Mouse (Mus musculus): ENCODE data around the gene Inpp5k. TPM values are rescaled to one million over a fixed set of nuclear protein-coding genes. Genes with fewer than 3 reads are reported as not detected.
A peak's percentile ranks its signal among the peaks of the same experiment; 100 is the strongest.

Gene Inpp5k
- polyA plus RNA-seq, 1 experiment from 2014 or later, result 59.3 TPM

DNA sequence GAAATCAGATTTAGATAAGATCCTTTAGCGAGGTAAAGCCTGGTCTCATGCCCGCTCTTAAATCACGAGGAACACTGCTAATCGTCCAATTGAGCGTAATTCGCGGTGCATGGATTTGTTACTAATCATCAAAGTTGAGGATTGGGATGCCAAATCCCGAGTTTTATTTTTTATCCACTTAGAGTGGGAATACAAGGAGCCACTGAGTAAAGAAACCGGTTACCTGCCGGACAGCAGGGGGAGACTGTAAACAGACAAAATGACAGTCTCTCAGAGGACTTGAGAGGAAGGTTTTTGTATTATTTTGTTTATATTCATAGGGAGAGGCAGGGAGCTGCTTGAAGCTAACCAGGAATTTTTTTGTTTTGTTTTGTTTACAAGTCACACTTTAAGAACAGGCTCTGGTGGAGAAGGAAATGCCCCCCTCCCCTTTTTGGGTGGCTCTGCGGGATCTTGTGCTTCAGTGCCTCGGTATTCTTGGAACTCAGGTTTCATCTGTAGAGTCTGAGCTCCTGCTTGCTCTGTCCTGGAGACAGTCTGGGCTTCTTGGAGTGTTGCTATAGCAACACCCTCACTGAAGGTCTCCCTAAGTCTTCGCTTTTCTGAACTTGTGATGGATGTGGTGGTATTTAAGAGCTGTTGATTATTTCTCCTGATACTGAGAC, 905 bp downstream of the Inpp5k start:
- peak overlapping the region; percentile 60 for H3K9ac ChIP-seq (replicated peaks; ENCODE audit: low read depth, low read length)
- WGBS, result 10% methylated on average over 13 of the region's 13 CpGs
- no peaks in the 10 kb centered on the region for H3K27me3 ChIP-seq (replicated peaks; ENCODE audit: control insufficient read depth, insufficient read depth, low read length)
- peaks cover 18% of the 10 kb centered on the region for H3K36me3 ChIP-seq (ENCODE audit: control insufficient read depth, insufficient read depth)
- H3K4me2 ChIP-seq (ENCODE audit: low read length), result peak overlapping the region; percentile 89
- ATAC-seq, result no peak
- H3K4me3 ChIP-seq (replicated peaks; ENCODE audit: low read length), result peak overlapping the region; percentile 80
- no peaks in the 10 kb centered on the region for H3K9me3 ChIP-seq (ENCODE audit: control insufficient read depth, low read length)
- H3K4me1 ChIP-seq (replicated peaks; ENCODE audit: control insufficient read depth, insufficient read depth, low read length), result peaks cover 17% of the 10 kb centered on the region
- H3K27ac ChIP-seq (ENCODE audit: low read length), result no peak overlapping the region

DNA sequence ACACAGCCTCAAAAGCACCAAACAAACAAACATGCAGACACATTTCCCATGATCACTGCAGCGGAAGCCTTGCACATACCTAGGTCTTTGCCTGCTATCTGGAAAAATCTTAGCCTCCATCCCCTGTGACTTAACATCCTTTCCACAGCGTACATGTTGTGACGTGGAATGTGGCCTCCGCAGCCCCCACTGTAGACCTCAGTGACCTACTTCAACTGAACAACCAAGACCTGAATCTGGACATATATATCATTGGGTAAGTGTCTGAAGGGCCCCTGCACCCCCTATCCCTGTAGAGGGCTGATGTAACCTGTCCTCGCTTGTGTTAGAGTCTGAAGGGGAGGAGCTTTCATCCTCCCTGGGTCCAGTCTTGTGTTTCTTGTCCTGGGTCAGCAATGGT, 2.1 kb downstream of the Inpp5k start:
- Histone ChIP-seq H3K9ac (replicated peaks; ENCODE audit: low read depth, low read length) (no peak overlapping the region), H3K4me2 (ENCODE audit: low read length) (no peak overlapping the region), H3K4me3 (replicated peaks; ENCODE audit: low read length) (no peak overlapping the region), H3K4me1 (replicated peaks; ENCODE audit: control insufficient read depth, insufficient read depth, low read length) (peaks cover 17% of the 10 kb centered on the region), H3K9me3 (ENCODE audit: control insufficient read depth, low read length) (no peaks in the 10 kb centered on the region), H3K27ac (ENCODE audit: low read length) (no peak overlapping the region), H3K36me3 (ENCODE audit: control insufficient read depth, insufficient read depth) (peaks cover 8% of the 10 kb centered on the region; the same call in 1 of the 2 replicates), H3K27me3 (replicated peaks; ENCODE audit: control insufficient read depth, insufficient read depth, low read length) (no peaks in the 10 kb centered on the region)
- WGBS, result 93% methylated on average over 5 of the region's 5 CpGs
- ATAC-seq, result no peak

DNA sequence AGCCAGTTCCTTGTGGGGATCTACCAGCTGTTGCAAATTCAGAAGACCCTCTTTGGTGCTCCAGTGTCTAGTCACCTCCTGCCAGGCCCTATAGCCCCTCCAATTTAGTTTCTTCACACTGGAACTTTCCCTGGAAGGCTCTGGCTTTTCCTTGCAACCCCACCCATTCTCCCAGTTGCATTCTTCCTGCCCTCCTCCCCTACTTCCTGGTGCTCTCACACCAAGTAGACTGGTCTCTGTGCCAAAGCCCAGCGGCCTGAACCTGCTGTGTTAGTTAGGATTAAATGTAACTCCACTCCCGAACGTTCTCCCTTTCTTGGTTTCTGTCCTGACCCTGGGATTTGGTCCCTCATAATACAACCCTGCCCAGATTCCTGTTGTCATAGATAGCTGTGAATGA, 4.0 kb downstream of the Inpp5k start:
- Histone ChIP-seq H3K27me3 (replicated peaks; ENCODE audit: control insufficient read depth, insufficient read depth, low read length) (no peaks in the 10 kb centered on the region), H3K27ac (ENCODE audit: low read length) (no peak overlapping the region), H3K4me1 (replicated peaks; ENCODE audit: control insufficient read depth, insufficient read depth, low read length) (peaks cover 16% of the 10 kb centered on the region), H3K9me3 (ENCODE audit: control insufficient read depth, low read length) (no peaks in the 10 kb centered on the region), H3K9ac (replicated peaks; ENCODE audit: low read depth, low read length) (no peak overlapping the region), H3K36me3 (ENCODE audit: control insufficient read depth, insufficient read depth) (peaks cover 7% of the 10 kb centered on the region; the same call in 1 of the 2 replicates), H3K4me3 (replicated peaks; ENCODE audit: low read length) (no peak overlapping the region), H3K4me2 (ENCODE audit: low read length) (no peak overlapping the region)
- 92% methylated on average over 3 of the region's 3 CpGs for WGBS
- ATAC-seq, result no peak

DNA sequence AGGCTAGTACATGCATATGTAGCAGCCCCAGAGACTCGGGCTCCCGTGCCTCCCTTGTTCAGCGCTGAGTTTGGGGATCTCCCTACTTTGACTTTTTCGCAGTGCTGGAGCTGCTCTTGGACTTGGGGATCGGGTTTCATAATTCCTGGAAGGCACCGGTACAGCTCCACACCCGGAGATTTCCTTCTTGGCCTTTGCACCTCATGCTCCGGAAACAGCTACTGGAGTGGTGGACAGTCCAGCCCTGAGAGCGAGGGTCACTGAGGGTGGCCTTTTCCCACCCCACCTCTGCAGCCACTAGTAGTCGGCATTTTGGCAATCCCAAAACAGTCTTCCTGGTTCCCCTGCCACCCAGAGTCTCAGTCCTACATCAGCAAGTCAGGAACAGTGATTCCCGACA, 4.5 kb downstream of the Inpp5k start:
- Histone ChIP-seq H3K4me2 (ENCODE audit: low read length) (no peak overlapping the region), H3K4me1 (replicated peaks; ENCODE audit: control insufficient read depth, insufficient read depth, low read length) (peaks cover 12% of the 10 kb centered on the region), H3K36me3 (ENCODE audit: control insufficient read depth, insufficient read depth) (peaks cover 7% of the 10 kb centered on the region; the same call in 1 of the 2 replicates), H3K9me3 (ENCODE audit: control insufficient read depth, low read length) (no peaks in the 10 kb centered on the region), H3K9ac (replicated peaks; ENCODE audit: low read depth, low read length) (no peak overlapping the region), H3K27ac (ENCODE audit: low read length) (no peak overlapping the region), H3K27me3 (replicated peaks; ENCODE audit: control insufficient read depth, insufficient read depth, low read length) (no peaks in the 10 kb centered on the region), H3K4me3 (replicated peaks; ENCODE audit: low read length) (no peak overlapping the region)
- no peak for ATAC-seq
- WGBS, result 80% methylated on average over 11 of the region's 11 CpGs

DNA sequence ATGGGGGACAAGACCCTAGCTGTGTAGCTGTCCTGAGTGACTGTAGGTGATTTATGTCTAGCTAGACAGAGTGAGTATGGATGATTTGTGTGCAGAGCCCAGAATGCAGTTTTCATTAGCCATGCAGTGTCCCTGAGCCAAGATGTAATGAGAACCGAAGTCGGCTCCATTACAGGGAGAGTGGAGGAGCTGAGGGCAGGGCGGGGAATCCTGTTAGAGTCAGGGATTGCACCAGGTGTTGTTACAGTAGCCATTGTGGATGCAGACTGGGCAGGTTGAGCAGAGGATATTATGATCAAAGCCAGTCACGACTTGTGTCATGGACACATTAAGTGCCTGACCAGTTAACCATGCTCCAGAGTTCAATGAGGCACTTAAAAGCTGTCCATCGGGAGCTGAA, 12.5 kb downstream of the Inpp5k start:
- no peak overlapping the region for H3K4me3 ChIP-seq (replicated peaks; ENCODE audit: low read length)
- no peak overlapping the region for H3K4me2 ChIP-seq (ENCODE audit: low read length)
- no peaks in the 10 kb centered on the region for H3K27me3 ChIP-seq (replicated peaks; ENCODE audit: control insufficient read depth, insufficient read depth, low read length)
- H3K4me1 ChIP-seq (replicated peaks; ENCODE audit: control insufficient read depth, insufficient read depth, low read length), result peaks cover 13% of the 10 kb centered on the region
- no peak overlapping the region for H3K9ac ChIP-seq (replicated peaks; ENCODE audit: low read depth, low read length)
- 86% methylated on average over 5 of the region's 5 CpGs for WGBS
- no peak overlapping the region for H3K27ac ChIP-seq (ENCODE audit: low read length)
- no peaks in the 10 kb centered on the region for H3K9me3 ChIP-seq (ENCODE audit: control insufficient read depth, low read length)
- no peak for ATAC-seq
- peaks cover 3% of the 10 kb centered on the region; the same call in 1 of the 2 replicates for H3K36me3 ChIP-seq (ENCODE audit: control insufficient read depth, insufficient read depth)

DNA sequence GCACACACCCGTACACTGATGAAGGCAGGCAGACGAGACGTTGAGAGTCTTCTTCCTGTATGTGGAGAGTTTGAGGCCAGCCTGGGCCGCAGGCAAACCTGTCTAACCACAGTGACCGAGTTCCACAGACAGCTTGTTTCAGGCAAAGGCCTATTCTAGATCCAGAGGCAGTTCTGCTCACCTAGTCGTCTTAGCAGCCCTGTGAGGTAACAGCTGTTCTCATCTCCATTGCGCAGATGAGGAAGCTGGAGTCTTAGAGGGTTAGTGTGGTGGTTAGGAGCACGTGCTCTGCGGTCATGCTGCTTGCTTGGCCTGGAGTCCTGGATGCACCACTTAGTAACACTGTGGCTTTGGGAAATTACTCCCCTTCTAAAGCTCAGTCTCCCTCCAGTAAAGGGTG, 13.9 kb downstream of the Inpp5k start:
- H3K4me2 ChIP-seq (ENCODE audit: low read length), result no peak overlapping the region
- H3K27ac ChIP-seq (ENCODE audit: low read length), result no peak overlapping the region
- no peak overlapping the region for H3K9ac ChIP-seq (replicated peaks; ENCODE audit: low read depth, low read length)
- H3K9me3 ChIP-seq (ENCODE audit: control insufficient read depth, low read length), result no peaks in the 10 kb centered on the region
- peaks cover 16% of the 10 kb centered on the region for H3K4me1 ChIP-seq (replicated peaks; ENCODE audit: control insufficient read depth, insufficient read depth, low read length)
- H3K4me3 ChIP-seq (replicated peaks; ENCODE audit: low read length), result no peak overlapping the region
- WGBS, result 86% methylated on average over 9 of the region's 9 CpGs
- no peaks in the 10 kb centered on the region for H3K27me3 ChIP-seq (replicated peaks; ENCODE audit: control insufficient read depth, insufficient read depth, low read length)
- no peak for ATAC-seq
- H3K36me3 ChIP-seq (ENCODE audit: control insufficient read depth, insufficient read depth), result no peaks in the 10 kb centered on the region

DNA sequence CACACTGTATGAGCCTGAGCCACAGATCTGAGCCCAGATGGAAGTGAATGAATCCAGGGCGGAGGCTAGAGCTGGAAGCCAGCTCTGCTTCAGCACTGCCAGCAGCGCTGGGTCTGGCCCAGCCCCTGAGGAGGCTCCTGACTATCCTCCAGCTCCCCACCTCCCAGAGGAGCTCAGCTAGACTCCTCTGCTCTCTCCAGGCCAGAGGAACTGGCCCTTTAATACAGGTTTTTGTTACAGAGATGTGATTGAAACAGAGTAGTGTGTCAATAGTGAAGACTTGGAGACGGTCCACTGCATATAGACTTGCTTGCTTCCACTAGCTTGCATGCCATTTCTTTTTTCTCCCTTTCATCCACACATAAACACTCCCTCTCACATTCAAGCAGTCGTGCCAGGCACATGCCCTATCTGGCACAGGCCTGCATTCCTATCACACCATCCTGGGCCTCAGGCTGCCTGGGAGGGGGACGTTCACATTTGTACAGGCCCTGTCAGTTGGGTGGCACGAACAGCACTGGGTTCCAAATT, 17.0 kb downstream of the Inpp5k start:
- peak; percentile 61 for ATAC-seq
- H3K27ac ChIP-seq (ENCODE audit: low read length), result peak overlapping the region; percentile 69
- 51% methylated on average over 6 of the region's 6 CpGs for WGBS
- H3K4me2 ChIP-seq (ENCODE audit: low read length), result no peak overlapping the region
- H3K36me3 ChIP-seq (ENCODE audit: control insufficient read depth, insufficient read depth), result no peaks in the 10 kb centered on the region
- no peaks in the 10 kb centered on the region for H3K27me3 ChIP-seq (replicated peaks; ENCODE audit: control insufficient read depth, insufficient read depth, low read length)
- H3K9ac ChIP-seq (replicated peaks; ENCODE audit: low read depth, low read length), result no peak overlapping the region
- peaks cover 31% of the 10 kb centered on the region for H3K4me1 ChIP-seq (replicated peaks; ENCODE audit: control insufficient read depth, insufficient read depth, low read length)
- H3K4me3 ChIP-seq (replicated peaks; ENCODE audit: low read length), result no peak overlapping the region
- H3K9me3 ChIP-seq (ENCODE audit: control insufficient read depth, low read length), result no peaks in the 10 kb centered on the region

DNA sequence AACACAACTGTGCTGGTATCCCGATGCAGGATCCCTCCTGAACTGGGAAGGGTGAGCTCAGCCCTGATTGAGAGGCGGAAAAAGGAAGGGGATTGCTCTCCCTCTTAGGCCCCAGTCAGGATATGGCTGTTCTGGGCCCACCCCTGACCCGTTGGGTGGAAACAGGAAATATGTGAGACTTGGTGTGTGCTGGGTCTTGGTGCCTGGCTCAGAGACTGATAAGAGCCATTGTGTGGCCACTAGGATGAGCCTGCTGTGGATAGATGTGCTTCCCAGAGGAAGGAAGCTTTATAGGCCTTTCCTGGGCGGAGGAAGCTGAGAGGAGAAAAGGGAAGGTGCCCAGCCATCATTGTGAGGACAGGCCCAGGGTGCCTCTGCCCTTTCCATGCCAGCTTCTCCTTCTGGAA, 18.4 kb downstream of the Inpp5k start:
- Histone ChIP-seq H3K27ac (ENCODE audit: low read length) (no peak overlapping the region), H3K9ac (replicated peaks; ENCODE audit: low read depth, low read length) (no peak overlapping the region), H3K4me2 (ENCODE audit: low read length) (no peak overlapping the region), H3K36me3 (ENCODE audit: control insufficient read depth, insufficient read depth) (no peaks in the 10 kb centered on the region), H3K27me3 (replicated peaks; ENCODE audit: control insufficient read depth, insufficient read depth, low read length) (peaks cover 9% of the 10 kb centered on the region), H3K4me1 (replicated peaks; ENCODE audit: control insufficient read depth, insufficient read depth, low read length) (peaks cover 38% of the 10 kb centered on the region), H3K4me3 (replicated peaks; ENCODE audit: low read length) (no peak overlapping the region), H3K9me3 (ENCODE audit: control insufficient read depth, low read length) (no peaks in the 10 kb centered on the region)
- no peak for ATAC-seq
- WGBS, result 75% methylated on average over 4 of the region's 4 CpGs

DNA sequence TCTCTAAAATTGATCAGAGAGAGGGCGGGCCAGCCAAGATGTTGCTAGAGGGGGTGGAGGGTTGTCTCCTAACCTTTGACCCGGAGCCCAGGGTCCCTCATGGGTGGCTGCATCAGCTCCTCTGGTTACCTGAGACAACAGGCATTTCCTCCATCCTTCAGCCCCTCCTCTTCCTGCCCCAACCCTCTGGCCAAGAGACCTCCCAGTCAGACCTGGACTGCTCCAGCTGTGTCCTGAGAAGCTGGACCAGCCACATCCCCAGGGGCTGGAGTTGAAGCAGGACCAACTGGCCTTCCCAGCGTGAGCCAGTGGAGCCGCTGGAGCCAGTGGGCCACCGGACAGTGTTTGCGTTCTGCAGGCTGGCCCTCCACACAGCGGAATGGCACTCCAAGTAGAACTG, 19.5 kb downstream of the Inpp5k start, which contains the start of gene Myo1c:
TSS of gene Myo1c (plus strand) at position 194 of the 400 bp plus-strand sequence.
- Histone ChIP-seq H3K36me3 (ENCODE audit: control insufficient read depth, insufficient read depth) (no peaks in the 10 kb centered on the region), H3K4me2 (ENCODE audit: low read length) (peak within 1 kb of the TSS; percentile 88), H3K27me3 (replicated peaks; ENCODE audit: control insufficient read depth, insufficient read depth, low read length) (peaks cover 9% of the 10 kb centered on the region), H3K9ac (replicated peaks; ENCODE audit: low read depth, low read length) (peak within 1 kb of the TSS; percentile 83), H3K4me3 (replicated peaks; ENCODE audit: low read length) (peak within 1 kb of the TSS; percentile 70), H3K9me3 (ENCODE audit: control insufficient read depth, low read length) (no peaks in the 10 kb centered on the region), H3K27ac (ENCODE audit: low read length) (no peak within 1 kb of the TSS; the same call in none of the 2 replicates), H3K4me1 (replicated peaks; ENCODE audit: control insufficient read depth, insufficient read depth, low read length) (peaks cover 42% of the 10 kb centered on the region)
- no peak for ATAC-seq
- WGBS, result 86% methylated on average over 7 of the region's 7 CpGs
